Mouse (Mus musculus) thymus, postnatal 36 days (tissue): Measurements from ENCODE around the gene Gm10324.
"Not testable (repeated sequence)": the region's sequence is repeated elsewhere in the genome, so short reads cannot be mapped to it uniquely, and the experiment has no call there.

Experiments
- DNase-seq, 2 experiments: peaks; one replicate each; pipeline ENCODE4 v3.0.0; 2022; ENCODE audit warnings: mixed read lengths in 2 of 2

Gm10324 gene

DNA sequence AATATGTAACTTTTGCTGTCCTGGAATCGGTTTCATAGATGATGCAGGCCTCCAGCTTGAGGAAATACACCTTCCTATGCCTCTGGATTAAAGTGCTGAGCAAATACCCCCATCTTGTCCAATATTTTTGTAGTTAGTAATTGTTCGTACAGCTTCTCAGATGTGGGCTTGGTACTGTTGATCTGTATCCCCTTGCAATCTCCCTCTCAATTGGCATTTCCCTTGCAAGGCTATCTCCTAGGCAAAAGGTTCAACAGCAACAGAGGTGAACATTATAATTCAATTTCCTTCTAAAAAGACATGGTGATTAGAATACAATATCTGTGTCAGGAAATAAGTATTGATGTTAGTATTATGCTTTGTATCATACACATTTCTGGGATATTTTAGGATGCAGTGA, at the start of gene Gm10324:
Gm10324 (plus strand) TSS at position 301 of the 400 bp plus-strand sequence.
- DNase-seq = not testable (repeated sequence)
